Mouse (Mus musculus): ENCODE data around the gene Ankrd17.
A peak's percentile ranks its signal among the peaks of the same experiment; 100 is the strongest.

The Ankrd17 gene

DNA sequence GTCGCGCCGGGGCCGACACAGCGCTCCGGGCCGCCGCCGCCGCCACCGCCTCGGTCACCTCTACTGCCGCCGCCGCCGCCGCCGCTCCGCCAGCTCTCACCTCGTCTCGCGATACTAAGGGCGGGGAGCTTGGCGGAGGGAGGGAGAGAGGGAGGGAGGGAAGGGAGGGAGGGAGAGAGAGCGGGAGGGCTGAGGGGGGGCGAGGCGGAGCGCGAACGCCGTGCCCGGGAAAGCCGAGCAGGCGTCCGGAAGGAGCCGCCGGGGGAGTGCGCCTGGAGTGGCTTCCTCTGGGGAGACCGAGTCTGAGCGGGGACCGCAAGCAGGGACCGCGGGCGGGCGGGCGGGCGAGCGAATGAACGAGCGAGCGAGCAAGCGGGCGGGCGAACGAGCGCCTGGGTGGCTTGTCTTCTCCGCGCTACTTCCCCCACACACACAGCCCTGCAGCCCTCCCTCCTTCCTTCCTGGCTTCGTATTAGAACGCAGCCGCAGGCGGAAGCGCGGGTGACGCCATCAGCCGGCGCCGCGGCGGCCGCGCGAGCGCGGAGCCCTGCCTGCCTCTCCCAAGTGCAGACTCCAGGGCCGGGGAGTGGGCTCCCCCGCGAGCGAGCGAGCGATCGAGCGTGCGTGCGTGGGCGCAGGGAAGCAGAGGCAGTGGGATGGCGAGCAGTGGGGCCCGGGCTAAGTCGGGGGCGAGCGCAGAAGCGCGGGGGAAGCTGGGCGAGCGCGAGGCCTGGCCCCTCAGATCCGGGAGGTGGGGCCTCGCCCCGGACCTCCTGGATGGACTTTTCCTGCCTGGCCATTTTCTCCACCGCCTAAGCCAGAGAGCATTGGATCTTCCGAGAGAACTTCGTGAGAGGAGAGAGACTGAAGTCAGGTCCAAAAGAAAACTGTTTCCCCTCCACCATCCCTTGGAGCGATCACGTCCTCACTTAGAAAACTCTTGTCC, at the start of gene Ankrd17:
Gene Ankrd17, minus strand, starts transcription at position 457 of the 946 bp plus-strand sequence.
- peak; percentile 92 to 93 for DNase-seq

DNA sequence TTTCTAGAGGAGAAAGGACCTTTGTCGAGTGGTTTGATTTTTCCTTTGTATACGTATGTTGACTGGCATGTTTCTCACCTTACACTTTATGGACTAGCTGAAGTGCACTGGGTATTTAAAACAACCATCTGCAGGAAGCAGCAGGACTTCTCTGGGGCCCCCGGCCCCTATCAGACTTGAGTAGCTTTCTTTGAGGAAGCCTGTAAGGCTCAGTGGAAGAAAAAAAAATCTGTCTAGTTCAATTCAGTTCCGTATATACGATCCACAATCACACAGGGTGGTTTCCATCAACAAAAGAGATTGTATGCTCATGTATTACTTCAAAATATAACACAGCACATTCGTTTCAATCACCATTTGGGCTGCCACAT, 48.5 kb upstream of the Ankrd17 start:
- no peak for DNase-seq

DNA sequence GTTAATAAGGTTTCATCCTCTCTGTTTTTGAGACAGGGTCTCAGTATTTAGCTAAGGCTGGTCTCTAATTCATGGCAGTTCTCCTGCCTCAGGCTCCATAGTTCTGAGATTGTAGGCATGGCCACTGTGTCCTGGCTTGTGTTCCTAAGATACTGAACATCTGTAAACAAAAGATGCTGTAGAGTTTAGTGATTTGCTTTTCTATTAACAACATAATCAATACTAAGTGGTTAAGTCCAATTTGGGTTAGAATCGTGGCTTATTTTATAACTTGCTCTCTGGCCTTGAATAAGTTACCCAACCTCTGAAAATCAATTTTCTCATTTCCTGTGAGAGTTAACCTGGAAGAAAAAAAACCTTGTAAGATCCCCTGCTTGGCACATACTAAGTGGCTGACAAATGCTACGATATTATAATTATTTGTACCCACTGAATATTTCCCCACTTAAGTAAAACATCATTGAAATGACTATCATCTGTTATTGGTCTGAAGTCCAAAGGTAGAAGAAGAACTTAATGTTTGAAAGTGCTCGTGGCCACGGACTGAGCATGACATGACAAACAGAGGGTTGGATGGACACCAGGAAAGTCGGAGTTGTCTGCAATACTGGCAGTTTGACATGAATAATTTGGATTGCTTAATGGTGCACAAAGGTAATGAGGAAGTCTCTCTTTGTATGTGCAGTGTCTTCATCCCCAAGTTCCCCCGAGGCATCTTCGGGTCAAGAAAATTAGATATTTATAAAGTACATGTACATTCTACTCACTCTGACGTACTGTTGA, 48.0 kb upstream of the Ankrd17 start:
- DNase-seq = peak in 1 of 2 experiments; percentile 15

DNA sequence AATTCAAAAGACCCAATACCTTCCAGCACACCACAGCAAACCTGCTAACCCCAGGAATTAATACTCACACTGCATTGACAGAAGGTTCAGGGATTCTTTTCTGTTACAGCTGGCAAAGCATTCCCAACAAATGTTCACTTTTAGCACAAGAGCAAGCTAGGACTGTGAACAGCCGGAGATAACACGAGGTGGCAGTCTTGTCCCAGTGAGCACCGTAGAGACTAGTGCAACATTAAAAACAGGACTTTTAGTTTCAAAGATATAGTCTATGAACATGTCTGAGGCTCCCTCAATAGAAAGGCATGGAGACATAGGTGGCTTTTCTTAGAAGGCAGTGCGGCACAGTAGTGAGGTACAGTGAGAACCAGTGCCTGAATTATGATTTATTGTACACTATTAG, 38.8 kb upstream of the Ankrd17 start:
- peak; percentile 45 to 67 for DNase-seq

DNA sequence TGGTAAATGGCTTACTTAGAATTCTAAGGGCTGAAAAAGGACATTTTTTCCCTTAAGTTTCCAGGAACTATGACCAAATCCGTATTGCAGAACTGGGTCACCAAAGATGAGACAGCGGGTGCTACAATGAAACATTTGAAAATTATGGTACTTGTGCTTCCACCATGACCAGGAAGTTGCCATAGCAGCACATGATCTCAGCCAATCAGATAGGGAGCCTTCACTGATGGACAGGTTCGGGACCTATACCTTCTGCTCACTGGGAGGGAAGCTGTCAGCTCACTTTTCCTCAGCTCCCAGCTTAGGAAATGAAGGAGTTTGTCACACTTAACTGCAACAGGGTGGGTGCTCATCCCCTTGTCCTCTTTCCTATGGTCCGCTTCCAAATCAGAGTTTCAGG, 30.4 kb upstream of the Ankrd17 start:
- DNase-seq = no peak

DNA sequence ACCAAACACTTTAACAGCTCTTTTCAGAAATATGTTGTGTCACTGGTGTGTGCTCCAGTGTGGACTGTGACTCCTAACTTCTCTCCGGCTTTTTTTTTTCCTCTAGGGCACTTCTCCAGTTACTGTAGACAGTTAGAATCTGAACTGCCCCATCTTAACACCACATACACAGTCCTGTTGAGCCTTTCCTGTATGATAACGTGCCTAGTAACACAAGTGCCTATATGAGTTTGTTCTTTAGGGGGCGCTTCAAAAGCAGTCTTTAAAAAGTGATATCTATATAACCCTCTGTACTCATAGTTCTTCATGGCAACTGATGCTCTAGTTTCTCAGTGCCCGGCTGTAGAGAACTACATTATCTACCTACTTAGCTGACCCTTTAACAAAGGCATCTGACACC, 27.9 kb upstream of the Ankrd17 start:
- DNase-seq = no peak

DNA sequence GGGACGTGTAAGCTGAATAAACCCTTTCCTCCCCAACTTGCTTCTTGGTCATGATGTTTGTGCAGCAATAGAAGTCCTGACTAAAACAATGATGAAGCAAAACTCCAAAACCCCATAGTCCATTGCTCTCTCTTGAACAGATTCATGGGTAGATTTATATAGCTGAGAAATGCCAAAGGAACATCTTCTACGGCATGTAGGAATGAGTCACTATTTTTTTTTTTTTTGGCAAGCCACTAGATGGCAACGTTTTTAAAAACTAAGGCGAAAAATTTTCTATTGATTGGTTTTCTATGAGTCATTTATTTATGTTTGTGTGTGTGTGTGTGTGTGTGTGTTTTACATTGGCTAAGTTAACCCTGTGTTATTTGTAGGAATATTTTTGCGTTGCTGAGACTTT, 27.4 kb upstream of the Ankrd17 start:
- no peak for DNase-seq

DNA sequence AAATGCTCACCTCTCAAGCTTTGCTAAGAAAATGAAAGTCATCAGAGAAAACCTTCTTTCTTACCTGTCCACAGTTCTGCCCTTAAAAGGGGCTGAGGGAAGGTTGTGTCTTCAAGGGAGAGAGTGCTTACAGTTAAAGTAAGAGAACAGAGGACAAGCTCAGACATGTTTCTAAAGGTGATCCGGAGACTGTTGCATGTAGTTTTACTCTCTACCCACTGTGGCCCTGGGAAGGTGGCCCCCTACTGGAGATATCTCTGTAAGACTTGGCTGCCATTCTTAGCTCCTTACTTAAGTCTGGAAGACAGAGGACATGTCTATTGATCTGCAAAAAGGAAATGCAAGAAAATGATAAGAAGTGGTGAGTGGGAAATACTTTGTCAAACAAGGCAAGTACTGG, 16.7 kb upstream of the Ankrd17 start:
- peak; percentile 54 to 61 for DNase-seq

DNA sequence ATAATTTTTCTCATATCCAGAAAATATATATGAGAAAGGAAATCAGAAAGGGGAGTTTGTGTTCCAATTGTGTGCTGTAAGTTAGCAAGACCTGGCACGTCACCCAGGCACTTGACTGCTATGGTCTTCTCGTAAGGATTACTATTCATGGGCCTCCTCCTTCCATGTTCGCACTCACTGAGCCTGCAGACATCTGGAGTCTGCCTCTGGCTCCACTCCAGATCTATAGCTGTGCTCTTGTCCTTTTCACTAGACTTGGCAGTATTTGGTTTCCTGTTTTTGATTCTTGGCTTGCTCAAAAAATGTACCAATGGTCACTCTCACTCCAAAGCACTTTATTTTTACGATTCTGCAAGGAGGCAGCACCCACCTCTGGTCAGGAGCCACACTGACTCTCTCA, 15.1 kb upstream of the Ankrd17 start:
- DNase-seq = no peak

DNA sequence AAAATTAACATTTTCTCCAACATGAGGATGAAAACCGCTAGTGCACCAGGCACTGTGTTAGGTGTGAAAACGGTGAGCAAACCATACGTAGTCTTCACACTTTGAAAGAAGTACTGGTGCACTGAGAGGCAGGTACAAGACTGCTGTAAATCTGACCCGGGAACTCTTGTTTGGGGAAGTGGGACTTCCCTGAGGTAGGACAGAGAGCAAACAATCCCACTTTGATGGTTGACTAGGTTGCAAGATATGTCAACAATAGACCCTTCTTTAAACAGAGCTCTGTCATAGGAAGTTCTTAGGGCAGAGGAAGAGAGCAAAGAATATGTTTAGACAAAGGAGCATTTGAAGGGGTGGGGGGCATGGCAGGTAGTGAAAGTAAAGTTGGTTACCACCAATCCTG, 7.3 kb upstream of the Ankrd17 start:
- no peak for DNase-seq

DNA sequence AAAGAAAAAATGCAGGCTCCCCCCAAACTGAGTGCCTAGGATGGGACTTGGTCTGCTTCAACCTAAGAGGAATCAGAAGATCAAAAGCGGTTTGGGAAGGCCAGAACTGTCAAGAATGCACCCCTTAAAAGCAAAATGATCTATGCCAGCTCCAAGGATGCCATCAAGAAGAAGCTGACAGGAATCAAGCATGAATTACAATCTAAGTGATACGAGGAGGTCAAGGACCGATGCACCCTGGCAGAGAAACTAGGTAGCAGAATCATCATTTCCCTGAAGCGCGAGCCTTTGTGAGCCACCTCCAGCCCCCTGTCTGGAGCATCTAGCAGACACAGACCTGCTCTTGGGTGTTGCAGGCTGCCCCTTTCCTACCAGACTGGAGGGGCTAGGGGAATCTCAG, 4.0 kb upstream of the Ankrd17 start:
- no peak for DNase-seq

DNA sequence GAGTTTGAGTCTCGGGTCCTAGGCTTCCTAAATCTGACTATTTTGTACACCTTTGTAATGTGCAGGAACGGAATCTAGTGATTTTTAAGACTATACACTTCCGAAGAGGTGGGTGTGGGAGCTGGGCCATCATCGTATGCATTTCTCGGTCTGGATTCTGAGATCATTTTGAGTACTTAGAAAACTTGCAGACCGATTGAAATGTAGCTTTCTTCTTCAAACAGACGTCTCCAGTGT, 608 bp upstream of the Ankrd17 start, which contains the start of gene Gm9958:
Gene Gm9958, plus strand, starts transcription at position 138 of the 237 bp plus-strand sequence.
- DNase-seq = no peak

DNA sequence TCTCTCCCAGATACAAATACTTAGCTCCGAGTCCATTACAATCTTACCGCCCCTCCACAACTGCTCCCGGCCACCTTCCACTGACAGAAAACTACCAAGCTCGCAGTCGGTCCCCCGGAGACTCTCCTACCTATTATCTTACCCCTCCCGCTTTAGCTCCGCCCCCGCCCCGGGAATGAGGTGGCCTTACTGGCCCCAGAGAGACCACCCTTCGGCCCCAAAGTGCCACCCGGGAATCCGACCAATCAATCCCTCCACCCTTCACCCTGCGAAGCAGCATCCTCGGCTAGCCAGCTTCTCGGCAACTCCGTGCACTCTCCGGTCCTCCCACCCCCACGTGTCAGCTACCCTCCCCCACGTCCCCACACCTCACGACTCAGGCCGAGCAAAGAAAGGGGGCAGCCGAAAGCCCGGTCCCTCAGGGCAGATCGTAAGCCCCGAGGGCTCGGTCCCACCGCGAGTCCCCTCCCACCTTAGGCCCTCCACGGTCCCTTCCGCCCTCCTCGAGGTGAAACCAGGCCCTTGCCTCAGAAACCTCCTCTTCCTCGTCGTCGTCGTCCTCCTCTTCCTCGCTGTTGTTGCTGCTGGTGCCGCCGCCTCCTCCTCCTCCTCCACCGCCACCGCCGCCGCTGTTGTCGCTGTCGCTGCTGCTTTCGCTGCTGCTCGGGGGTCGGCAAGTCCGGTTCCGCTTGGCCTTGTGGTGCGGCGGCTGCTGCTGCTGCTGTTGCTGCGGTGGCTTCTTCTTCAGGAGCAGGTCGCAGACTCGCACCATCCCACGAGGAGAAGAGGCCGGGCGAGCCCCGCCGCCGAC, 1.0 kb downstream of the Ankrd17 start:
- DNase-seq = peak; percentile 23 to 72

DNA sequence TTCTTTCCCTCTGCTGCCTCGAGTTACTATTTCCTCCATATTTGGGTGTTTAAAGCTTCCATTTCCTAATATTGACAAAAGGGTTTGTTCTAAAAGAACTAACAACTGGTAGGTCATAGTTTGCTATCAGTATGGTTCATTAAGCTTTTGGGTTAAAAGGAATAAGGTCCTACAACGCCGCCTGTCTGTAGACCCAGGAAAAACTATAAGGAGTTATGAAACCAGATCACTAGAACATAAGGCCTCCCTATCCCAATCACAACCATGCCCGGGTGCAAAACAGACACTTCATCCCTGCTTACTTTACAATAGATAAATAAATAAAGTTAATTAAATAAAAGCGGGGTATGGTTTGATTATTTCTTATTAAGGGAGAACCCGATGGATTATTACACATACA, 1.9 kb downstream of the Ankrd17 start:
- peak; percentile 87 to 88 for DNase-seq

DNA sequence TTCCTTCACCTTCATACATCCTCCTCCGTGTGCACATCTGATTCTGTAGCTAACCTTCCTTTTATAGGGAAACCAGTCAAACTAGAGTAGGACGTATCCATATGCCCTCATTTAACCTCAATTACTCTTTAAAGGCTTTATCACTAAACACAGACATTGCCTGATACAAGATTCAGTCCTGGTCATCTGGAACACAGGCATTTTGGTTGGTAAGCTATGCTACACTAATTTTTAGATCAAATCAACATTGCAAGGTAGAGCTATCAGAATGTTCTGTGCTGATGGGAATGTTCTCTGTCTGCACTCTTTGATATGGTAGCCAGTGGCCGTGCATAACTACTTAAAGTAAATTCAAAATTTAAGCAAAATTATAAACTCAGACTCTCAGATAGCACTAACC, 10.6 kb downstream of the Ankrd17 start:
- no peak for DNase-seq

DNA sequence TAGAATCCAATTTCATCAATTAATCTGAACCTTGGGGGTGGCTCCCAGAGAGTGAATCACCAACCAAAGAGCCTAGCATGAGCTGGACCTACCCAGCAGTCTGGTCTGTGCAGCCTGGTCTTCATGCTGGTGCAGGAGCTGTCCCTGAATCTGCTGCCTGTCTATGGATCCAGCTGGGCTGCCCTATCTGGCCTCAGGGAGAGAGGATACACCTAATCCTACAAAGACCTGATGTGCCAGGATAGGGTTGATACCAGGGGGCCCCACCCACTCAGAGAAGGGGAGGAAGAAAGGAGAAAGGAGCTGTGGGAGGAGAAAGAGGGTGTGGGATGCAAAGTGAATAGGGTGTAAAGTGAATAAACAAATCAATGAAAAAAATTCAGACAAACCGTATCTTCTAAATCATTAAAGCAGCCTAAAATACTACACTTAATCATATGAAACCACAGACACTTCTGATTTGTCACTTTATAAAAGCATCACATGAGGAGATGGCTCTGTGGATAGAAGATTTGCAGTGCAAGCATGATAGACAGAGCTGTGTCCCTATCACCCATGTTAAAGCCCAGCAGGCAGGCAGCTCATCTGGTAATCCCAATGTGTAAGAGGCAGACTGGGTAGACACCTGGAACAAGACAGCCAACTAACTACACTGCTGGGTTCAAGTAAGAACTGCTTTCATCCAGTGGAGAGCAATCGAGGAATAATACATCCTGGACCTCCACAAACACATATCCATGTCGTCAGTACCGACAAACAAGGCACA, 12.6 kb downstream of the Ankrd17 start:
- no peak for DNase-seq

DNA sequence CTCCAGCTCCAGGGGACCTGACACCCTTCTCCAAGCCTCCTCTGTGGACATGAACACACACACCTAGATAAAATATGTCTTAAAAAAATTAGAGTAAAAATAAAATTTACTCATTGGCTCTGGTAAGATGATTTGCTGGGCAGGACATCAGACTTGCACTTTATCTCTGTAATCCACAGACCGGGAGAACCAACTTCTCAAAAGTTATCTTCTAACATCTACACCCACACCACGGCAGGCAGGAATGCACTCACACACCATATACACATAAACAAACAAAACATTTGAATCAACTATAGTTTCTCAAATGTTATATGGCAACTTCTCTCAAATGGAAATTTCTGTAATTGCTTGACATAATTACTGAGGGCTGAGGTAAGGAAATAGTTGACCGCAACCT, 19.5 kb downstream of the Ankrd17 start:
- no peak for DNase-seq

DNA sequence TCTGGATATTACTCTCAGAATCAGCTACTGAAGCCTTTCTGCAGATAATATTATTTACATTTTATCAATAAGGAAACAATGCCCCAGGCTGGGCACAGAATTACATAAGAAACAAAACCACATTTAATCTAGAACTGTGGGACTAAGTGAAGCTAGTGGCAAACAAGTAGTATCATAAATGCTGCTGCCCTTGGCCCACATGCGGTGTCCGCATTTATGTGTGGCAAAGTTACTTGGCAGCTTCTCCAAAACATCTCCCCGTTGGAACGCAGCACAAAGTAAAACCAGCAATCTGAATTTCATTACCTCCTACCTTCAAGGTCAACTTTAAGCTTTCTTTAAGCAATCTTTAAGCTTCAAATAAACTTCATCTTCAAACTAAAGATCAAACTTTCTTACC, 25.5 kb downstream of the Ankrd17 start:
- DNase-seq = no peak

DNA sequence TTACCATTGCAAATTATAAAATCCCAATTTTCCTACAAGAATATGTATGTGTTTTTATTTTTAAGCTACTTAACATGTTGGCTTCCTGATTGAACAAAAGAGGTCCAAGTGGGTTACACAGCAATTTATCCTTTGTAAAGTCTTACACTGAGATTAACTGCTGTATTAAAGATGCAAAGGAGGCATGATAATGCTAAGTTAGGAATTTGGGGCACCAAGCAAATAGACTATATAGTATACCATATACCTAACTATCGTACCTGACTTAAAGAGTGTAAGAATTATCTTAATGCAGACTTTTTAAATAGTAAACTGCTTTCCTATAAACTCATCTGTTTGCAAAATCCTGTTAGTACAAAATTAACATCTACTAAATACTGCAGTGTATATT, 26.4 kb downstream of the Ankrd17 start:
- DNase-seq = no peak

DNA sequence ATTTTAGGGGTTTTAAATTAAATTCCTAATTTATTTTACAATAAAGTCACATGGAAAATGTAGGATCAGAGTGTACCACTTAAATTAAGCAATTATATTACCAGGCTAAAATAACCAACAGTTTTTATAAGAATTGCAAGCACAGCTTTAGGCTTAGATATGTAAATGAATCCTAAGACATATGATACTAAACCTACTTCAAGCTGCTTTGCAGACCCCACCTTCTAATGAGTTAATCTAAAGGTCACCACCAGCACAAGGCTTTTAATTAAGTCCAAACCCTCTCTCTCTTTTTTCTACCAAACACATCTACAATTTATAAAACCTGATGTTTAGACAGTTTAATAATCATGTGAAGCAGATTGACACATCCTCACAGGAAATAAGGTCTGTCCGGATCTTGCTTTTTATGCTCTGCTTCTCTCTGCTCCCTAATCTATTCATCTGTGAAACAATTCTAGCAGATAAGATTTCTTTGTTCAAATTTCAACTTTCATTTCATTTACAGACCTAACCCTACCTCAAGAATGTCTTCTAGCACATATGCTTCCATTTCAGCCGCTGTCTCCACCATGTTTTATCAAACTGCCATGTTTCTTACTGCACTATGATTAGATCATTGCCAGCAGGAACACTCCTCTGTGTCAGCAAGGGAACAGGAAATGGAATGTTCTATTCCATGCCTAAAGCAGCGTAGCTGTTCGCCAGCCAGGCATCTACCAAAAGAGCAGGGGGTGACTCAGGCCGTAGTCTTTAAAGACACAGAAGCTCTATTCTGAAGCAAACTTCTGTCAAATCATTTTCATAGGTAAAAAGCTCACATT, 27.0 kb downstream of the Ankrd17 start:
- peak; percentile 69 to 74 for DNase-seq
